Mouse (Mus musculus) heart, postnatal 4 days (tissue): Measurements from ENCODE around the gene Map2. TPM values are rescaled to one million over a fixed set of nuclear protein-coding genes. Genes with fewer than 3 reads are reported as not detected.

Experiments
- DNase-seq: peaks from one replicate; pipeline ENCODE4 v3.0.0; 2021
- total RNA-seq, 2 experiments: library from RNA; stranded (reverse); gene quantifications; 2 replicates each; pipeline ENCODE4 v1.2.3; 2021

Gene Map2
- total RNA-seq, 2 experiments from 2014 or later = 4.7 to 5.6 TPM

- no peak for DNase-seq
Measured at GRCm38 (mm10) chr1:66205517-66205916, 30.4 kb downstream of the Map2 start.

GRCm38 (mm10) chr1:66206904-66207303 is 31.8 kb downstream of the Map2 start:
- no peak for DNase-seq

- no peak for DNase-seq
Measured at GRCm38 (mm10) chr1:66211074-66211791, 36.2 kb downstream of the Map2 start.

- no peak for DNase-seq
Measured at GRCm38 (mm10) chr1:66221497-66221896, 46.4 kb downstream of the Map2 start.

GRCm38 (mm10) chr1:66223331-66223730 is 48.3 kb downstream of the Map2 start:
- no peak for DNase-seq

- no peak for DNase-seq
Measured at GRCm38 (mm10) chr1:66226372-66227368, 51.6 kb downstream of the Map2 start.

- no peak for DNase-seq
Measured at GRCm38 (mm10) chr1:66228205-66228604, 53.1 kb downstream of the Map2 start.

- DNase-seq = no peak
Measured at GRCm38 (mm10) chr1:66230345-66230744, 55.3 kb downstream of the Map2 start.

- DNase-seq = no peak
Measured at GRCm38 (mm10) chr1:66231963-66232362, 56.9 kb downstream of the Map2 start.

GRCm38 (mm10) chr1:66244910-66245309 is 69.8 kb downstream of the Map2 start:
- DNase-seq = no peak

GRCm38 (mm10) chr1:66251649-66252332 is 76.7 kb downstream of the Map2 start:
- no peak for DNase-seq

- no peak for DNase-seq
Measured at GRCm38 (mm10) chr1:66252333-66252724, 77.3 kb downstream of the Map2 start.

GRCm38 (mm10) chr1:66263220-66263619 is 88.1 kb downstream of the Map2 start:
- DNase-seq = no peak

- DNase-seq = no peak
Measured at GRCm38 (mm10) chr1:66266231-66266924, 91.3 kb downstream of the Map2 start.

GRCm38 (mm10) chr1:66277663-66278062 is 102.6 kb downstream of the Map2 start:
- DNase-seq = no peak

GRCm38 (mm10) chr1:66279222-66280009 is 104.3 kb downstream of the Map2 start:
- no peak for DNase-seq

- no peak for DNase-seq
Measured at GRCm38 (mm10) chr1:66280152-66280551, 105.1 kb downstream of the Map2 start.

GRCm38 (mm10) chr1:66282447-66282846 is 107.4 kb downstream of the Map2 start:
- no peak for DNase-seq

- DNase-seq = no peak
Measured at GRCm38 (mm10) chr1:66288987-66289386, 113.9 kb downstream of the Map2 start.

- DNase-seq = no peak
Measured at GRCm38 (mm10) chr1:66292121-66292881, 117.2 kb downstream of the Map2 start.

GRCm38 (mm10) chr1:66299376-66299775 is 124.3 kb downstream of the Map2 start:
- DNase-seq = no peak
